Mouse (Mus musculus) megakaryocyte, embryonic 14.5 days (primary cell): ENCODE results near the gene Prkd3. TPM values are rescaled to one million over a fixed set of nuclear protein-coding genes. Genes with fewer than 3 reads are reported as not detected.

ENCODE experiments used
- H3K27me3 ChIP-seq: replicated peaks from 2 replicates; pipeline ENCODE3; 2012; ENCODE audit warnings: inconsistent platforms
- H3K36me3 ChIP-seq: replicated peaks from 2 replicates; pipeline ENCODE3; 2012; ENCODE audit warnings: low read length, inconsistent platforms, mixed read lengths
- H3K4me1 ChIP-seq: 2 replicates; pipeline ENCODE4 v1.6.1; 2012; ENCODE audit warnings: inconsistent platforms
- H3K4me3 ChIP-seq: replicated peaks from 2 replicates; pipeline ENCODE3; 2012; ENCODE audit warnings: moderate library complexity, mild to moderate bottlenecking, inconsistent platforms
- H3K9me3 ChIP-seq: 2 replicates; pipeline ENCODE4 v1.6.1; 2012; ENCODE audit warnings: inconsistent platforms
- FLI1 ChIP-seq: IDR thresholded peaks from 2 replicates; pipeline ENCODE4 v1.6.1; 2012; ENCODE audit warnings: low read length, inconsistent platforms, mixed read lengths
- GATA1 ChIP-seq: IDR thresholded peaks from 3 replicates; pipeline ENCODE4 v1.6.1; 2012; ENCODE audit warnings: mixed read lengths, low read length, inconsistent platforms, borderline replicate concordance
- polyA plus RNA-seq: library from polyadenylated mRNA; stranded (reverse); fragments of >175 nt; gene quantifications from 2 replicates; pipeline ENCODE4 v1.2.3, GENCODE M21; 2012; ENCODE audit warnings: low replicate concordance; ENCODE audit not compliant: insufficient read depth

Gene Prkd3
- polyA plus RNA-seq, 1 experiment, result 0.23 TPM

- H3K4me3 ChIP-seq, result no peak within 1 kb of the TSS
- H3K27me3 ChIP-seq, result peaks cover 11% of the 10 kb centered on the region
- H3K9me3 ChIP-seq, result no peaks in the 10 kb centered on the region
- peaks cover 5% of the 10 kb centered on the region for H3K4me1 ChIP-seq
- no peaks in the 10 kb centered on the region for H3K36me3 ChIP-seq
- TF ChIP-seq GATA1, result no peak
Measured at GRCm38 (mm10) chr17:78906892-78907291, 113.7 kb downstream of the Prkd3 start, which contains the start of gene Sult6b1. Gene Sult6b1 (minus strand): TSS chr17:78906992.

GRCm38 (mm10) chr17:78903158-78903557 lies 117.5 kb downstream of the Prkd3 start:
- H3K36me3 ChIP-seq, result no peaks in the 10 kb centered on the region
- TF ChIP-seq FLI1 (no peak), GATA1 (no peak)
- H3K9me3 ChIP-seq, result no peaks in the 10 kb centered on the region
- H3K27me3 ChIP-seq, result peaks cover 8% of the 10 kb centered on the region
- H3K4me3 ChIP-seq, result peak overlapping the region; percentile 33
- H3K4me1 ChIP-seq, result peaks cover 7% of the 10 kb centered on the region

Other genes starting within 250 kb of the Prkd3 start
- gene Heatr5b, start 185.5 kb downstream of the Prkd3 start, polyA plus RNA-seq, result 0.78 and 2.2 TPM in 2 replicates
- 1.1 and 4.7 TPM in 2 replicates for gene Gpatch11, start 185.2 kb downstream of the Prkd3 start, polyA plus RNA-seq
- gene Eif2ak2, start 138.2 kb downstream of the Prkd3 start, polyA plus RNA-seq, result 7.4 TPM in 1 of 2 replicates, not detected in the other
- not detected in 2 replicates for gene Sult6b1, start 113.8 kb downstream of the Prkd3 start, polyA plus RNA-seq
- 4.5 TPM in 1 of 2 replicates, not detected in the other for gene Cebpzos, start 104.3 kb downstream of the Prkd3 start, polyA plus RNA-seq
- 6.0 TPM in 1 of 2 replicates, not detected in the other for gene Cebpz, start 83.8 kb downstream of the Prkd3 start, polyA plus RNA-seq
- 2.2 TPM in 1 of 2 replicates, not detected in the other for gene Ndufaf7, start 83.7 kb downstream of the Prkd3 start, polyA plus RNA-seq
- gene Qpct, start 31.1 kb upstream of the Prkd3 start, polyA plus RNA-seq, result not detected in 2 replicates